Mouse (Mus musculus): ENCODE results near the gene Cdrt4. TPM values are rescaled to one million over a fixed set of nuclear protein-coding genes. Genes with fewer than 3 reads are reported as not detected.

The Cdrt4 gene
- polyA plus RNA-seq, 1 experiment = not detected

DNA sequence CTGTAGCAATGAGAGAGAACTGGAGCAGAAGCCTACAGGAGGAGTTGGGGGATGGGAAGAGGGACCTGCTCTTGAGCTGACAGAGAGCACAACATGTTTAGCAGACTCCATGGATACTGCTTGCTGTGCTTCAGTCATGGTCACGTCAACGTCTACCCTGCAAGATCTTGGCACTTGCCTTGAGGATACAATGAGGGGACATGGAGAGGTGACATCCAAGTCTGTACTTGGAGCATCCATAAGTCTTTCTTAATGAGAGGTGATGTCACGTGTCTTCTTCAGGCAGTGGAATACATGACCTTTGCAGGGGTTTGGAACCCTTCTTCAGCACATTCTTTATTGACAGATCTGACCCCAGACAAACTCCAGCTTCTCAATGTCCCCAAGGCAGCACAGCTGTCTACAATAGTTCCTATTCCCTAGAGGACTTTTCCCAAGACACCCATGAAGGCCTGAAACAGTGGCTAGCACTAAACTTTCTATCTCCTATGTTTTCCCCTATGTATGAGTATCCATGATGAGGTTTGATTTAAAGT, 39.2 kb downstream of the Cdrt4 start:
- Histone ChIP-seq H3K79me3 (ENCODE audit: low read depth) (no peaks in the 10 kb centered on the region), H3K4me3 (ENCODE audit: insufficient read depth, poor library complexity, severe bottlenecking) (no peak overlapping the region), H3ac (ENCODE audit: control insufficient read depth, insufficient read length, low read depth) (no peak overlapping the region), H3K79me2 (ENCODE audit: control insufficient read depth, insufficient read depth) (no peaks in the 10 kb centered on the region), H3K27me3 (ENCODE audit: control insufficient read depth, insufficient read depth, insufficient read length) (no peaks in the 10 kb centered on the region), H3K36me3 (ENCODE audit: control insufficient read depth, insufficient read depth) (no peaks in the 10 kb centered on the region)
- TF ChIP-seq CEBPB (IDR thresholded peaks at IDR 0.05; ENCODE audit: low read depth) (no peak), CTCF (IDR thresholded peaks at IDR 0.05; ENCODE audit: control insufficient read depth, insufficient read depth, insufficient read length) (no peak), MYOG (IDR thresholded peaks at IDR 0.05; ENCODE audit: control insufficient read depth, extremely low read depth, insufficient read length) (no peak), MAX (IDR thresholded peaks at IDR 0.05) (no peak), MYOD1 (IDR thresholded peaks at IDR 0.05; ENCODE audit: control insufficient read depth, insufficient read length, low read depth) (no peak)

DNA sequence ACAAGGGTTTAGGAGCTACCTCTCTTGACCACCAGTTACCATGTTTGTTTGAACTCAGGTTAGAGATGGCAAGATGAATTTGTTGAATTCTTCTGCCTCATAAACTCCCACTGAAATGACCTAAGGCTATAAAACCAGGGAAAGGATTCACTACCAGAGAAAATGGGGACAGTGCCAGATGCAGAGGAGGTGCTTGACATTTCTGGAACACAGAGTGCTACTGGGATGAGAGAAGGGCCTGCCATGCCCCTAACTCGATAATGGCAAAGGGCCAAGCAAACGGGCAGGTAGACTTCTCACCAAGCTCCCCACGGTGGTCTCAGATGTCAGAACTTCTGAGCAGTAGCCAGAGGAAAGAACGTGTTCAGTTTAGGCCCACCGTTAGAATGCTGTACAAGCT, 39.8 kb downstream of the Cdrt4 start:
- no peak for TF ChIP-seq MYOG (IDR thresholded peaks at IDR 0.05; ENCODE audit: control insufficient read depth, extremely low read depth, insufficient read length)
- no peak for TF ChIP-seq MYOD1 (IDR thresholded peaks at IDR 0.05; ENCODE audit: control insufficient read depth, insufficient read length, low read depth)
- TF ChIP-seq FOSL1 (IDR thresholded peaks at IDR 0.05; ENCODE audit: insufficient read depth, low read length, poor library complexity, severe bottlenecking) = no peak
- no peak for TF ChIP-seq USF1 (IDR thresholded peaks at IDR 0.05; ENCODE audit: low read depth)
- TF ChIP-seq CTCF (IDR thresholded peaks at IDR 0.05; ENCODE audit: control insufficient read depth, insufficient read depth, insufficient read length) = no peak
- TF ChIP-seq MAX (IDR thresholded peaks at IDR 0.05) = no peak
- H3K79me2 ChIP-seq (ENCODE audit: control insufficient read depth, insufficient read depth) = no peaks in the 10 kb centered on the region

DNA sequence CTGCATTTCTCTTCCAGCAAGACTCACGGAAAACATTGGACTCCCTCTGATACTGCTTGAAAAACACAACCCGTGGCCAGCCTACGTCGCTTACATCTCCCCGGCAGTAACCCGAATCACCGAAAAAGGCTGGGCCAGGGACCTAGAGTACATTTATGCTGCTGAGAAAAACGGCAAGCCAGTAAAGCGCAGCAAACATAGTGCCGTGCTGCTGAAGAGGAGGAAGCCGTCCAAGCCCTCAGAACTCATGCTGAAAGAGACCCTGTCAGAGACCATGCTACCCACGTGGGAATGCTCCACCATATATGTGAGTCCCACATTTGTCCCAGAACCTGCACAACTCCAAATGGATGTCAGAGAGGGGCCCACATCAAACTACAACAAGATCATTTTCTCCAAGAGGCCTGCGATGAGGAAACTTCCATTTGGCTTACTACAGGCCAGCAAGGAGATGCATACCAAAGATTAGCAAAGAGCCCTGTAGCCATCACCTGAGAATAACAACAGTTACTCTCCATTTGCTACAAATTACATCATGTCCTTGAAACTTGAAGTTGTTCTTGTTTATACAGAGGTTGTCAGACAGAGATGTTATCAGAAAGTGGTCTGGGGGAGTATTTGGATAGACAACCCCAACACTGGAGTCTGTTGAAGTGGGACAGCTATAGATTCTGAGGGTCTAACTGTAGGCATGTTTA, 41.7 kb downstream of the Cdrt4 start:
- H3K27me3 ChIP-seq (ENCODE audit: control insufficient read depth, insufficient read depth, insufficient read length) = no peaks in the 10 kb centered on the region
- no peak overlapping the region for H3K4me3 ChIP-seq (ENCODE audit: insufficient read depth, poor library complexity, severe bottlenecking)
- no peaks in the 10 kb centered on the region for H3K36me3 ChIP-seq (ENCODE audit: control insufficient read depth, insufficient read depth)
- TF ChIP-seq MAX (IDR thresholded peaks at IDR 0.05) = no peak
- TF ChIP-seq MYOG (IDR thresholded peaks at IDR 0.05; ENCODE audit: control insufficient read depth, extremely low read depth, insufficient read length) = no peak
- no peak for TF ChIP-seq MYOD1 (IDR thresholded peaks at IDR 0.05; ENCODE audit: control insufficient read depth, insufficient read length, low read depth)
- TF ChIP-seq CEBPB (IDR thresholded peaks at IDR 0.05; ENCODE audit: low read depth) = no peak
- TF ChIP-seq USF1 (IDR thresholded peaks at IDR 0.05; ENCODE audit: low read depth) = no peak
- no peak for TF ChIP-seq FOSL1 (IDR thresholded peaks at IDR 0.05; ENCODE audit: insufficient read depth, low read length, poor library complexity, severe bottlenecking)
- no peak for TF ChIP-seq CTCF (IDR thresholded peaks at IDR 0.05; ENCODE audit: control insufficient read depth, insufficient read depth, insufficient read length)
- H3K79me2 ChIP-seq (ENCODE audit: control insufficient read depth, insufficient read depth) = no peaks in the 10 kb centered on the region
- no peak overlapping the region for H3ac ChIP-seq (ENCODE audit: control insufficient read depth, insufficient read length, low read depth)
- no peaks in the 10 kb centered on the region for H3K79me3 ChIP-seq (ENCODE audit: low read depth)

More for the DNA sequence above, 39.8 kb downstream of the Cdrt4 start:
- no peaks in the 10 kb centered on the region for H3K79me3 ChIP-seq (ENCODE audit: low read depth)
- no peaks in the 10 kb centered on the region for H3K36me3 ChIP-seq (ENCODE audit: control insufficient read depth, insufficient read depth)
- no peak overlapping the region for H3ac ChIP-seq (ENCODE audit: control insufficient read depth, insufficient read length, low read depth)
- H3K27me3 ChIP-seq (ENCODE audit: control insufficient read depth, insufficient read depth, insufficient read length) = no peaks in the 10 kb centered on the region
- H3K4me3 ChIP-seq (ENCODE audit: insufficient read depth, poor library complexity, severe bottlenecking) = no peak overlapping the region

DNA sequence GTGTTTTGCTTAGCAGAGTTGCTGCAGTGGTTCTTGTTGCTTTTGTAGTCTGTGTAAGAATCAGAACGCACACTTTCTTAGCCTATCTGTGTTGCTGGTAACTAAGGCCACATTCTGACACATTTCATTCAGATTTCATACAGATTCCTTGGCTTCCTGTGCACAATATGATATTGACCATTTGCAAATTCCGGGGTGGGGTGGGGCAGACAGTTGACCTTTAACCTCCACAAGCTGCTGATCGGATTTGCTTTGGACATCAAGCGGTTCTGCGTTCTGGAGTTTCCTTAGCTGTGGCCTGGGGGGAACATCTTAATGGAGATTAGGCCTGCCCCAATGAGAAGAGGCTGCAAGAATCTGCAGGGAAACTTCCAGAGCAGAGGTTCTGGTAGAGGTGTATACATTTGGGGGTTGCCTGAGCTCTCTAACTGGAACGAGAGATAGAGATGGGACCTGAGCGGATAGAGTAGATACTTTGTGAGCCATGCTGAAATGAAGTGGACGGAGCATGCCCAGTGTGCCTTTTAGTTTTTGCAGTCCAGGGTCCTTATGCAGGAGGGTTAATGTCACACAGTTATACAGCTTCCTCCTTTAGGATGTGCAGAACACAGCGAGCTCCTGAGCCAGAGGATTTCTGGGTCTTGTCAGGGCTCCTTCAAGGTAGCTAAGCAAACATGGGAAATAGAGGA, 44.2 kb downstream of the Cdrt4 start:
- H3K36me3 ChIP-seq (ENCODE audit: control insufficient read depth, insufficient read depth) = no peaks in the 10 kb centered on the region
- no peak overlapping the region for H3ac ChIP-seq (ENCODE audit: control insufficient read depth, insufficient read length, low read depth)
- H3K27me3 ChIP-seq (ENCODE audit: control insufficient read depth, insufficient read depth, insufficient read length) = no peaks in the 10 kb centered on the region
- no peaks in the 10 kb centered on the region for H3K79me2 ChIP-seq (ENCODE audit: control insufficient read depth, insufficient read depth)
- H3K79me3 ChIP-seq (ENCODE audit: low read depth) = no peaks in the 10 kb centered on the region
- TF ChIP-seq MYOG (IDR thresholded peaks at IDR 0.05; ENCODE audit: control insufficient read depth, extremely low read depth, insufficient read length) = no peak
- no peak for TF ChIP-seq FOSL1 (IDR thresholded peaks at IDR 0.05; ENCODE audit: insufficient read depth, low read length, poor library complexity, severe bottlenecking)
- no peak for TF ChIP-seq MYOD1 (IDR thresholded peaks at IDR 0.05; ENCODE audit: control insufficient read depth, insufficient read length, low read depth)
- TF ChIP-seq CTCF (IDR thresholded peaks at IDR 0.05; ENCODE audit: control insufficient read depth, insufficient read depth, insufficient read length) = no peak
- no peak for TF ChIP-seq CEBPB (IDR thresholded peaks at IDR 0.05; ENCODE audit: low read depth)
- no peak for TF ChIP-seq MAX (IDR thresholded peaks at IDR 0.05)
- no peak for TF ChIP-seq USF1 (IDR thresholded peaks at IDR 0.05; ENCODE audit: low read depth)
- H3K4me3 ChIP-seq (ENCODE audit: insufficient read depth, poor library complexity, severe bottlenecking) = no peak overlapping the region

DNA sequence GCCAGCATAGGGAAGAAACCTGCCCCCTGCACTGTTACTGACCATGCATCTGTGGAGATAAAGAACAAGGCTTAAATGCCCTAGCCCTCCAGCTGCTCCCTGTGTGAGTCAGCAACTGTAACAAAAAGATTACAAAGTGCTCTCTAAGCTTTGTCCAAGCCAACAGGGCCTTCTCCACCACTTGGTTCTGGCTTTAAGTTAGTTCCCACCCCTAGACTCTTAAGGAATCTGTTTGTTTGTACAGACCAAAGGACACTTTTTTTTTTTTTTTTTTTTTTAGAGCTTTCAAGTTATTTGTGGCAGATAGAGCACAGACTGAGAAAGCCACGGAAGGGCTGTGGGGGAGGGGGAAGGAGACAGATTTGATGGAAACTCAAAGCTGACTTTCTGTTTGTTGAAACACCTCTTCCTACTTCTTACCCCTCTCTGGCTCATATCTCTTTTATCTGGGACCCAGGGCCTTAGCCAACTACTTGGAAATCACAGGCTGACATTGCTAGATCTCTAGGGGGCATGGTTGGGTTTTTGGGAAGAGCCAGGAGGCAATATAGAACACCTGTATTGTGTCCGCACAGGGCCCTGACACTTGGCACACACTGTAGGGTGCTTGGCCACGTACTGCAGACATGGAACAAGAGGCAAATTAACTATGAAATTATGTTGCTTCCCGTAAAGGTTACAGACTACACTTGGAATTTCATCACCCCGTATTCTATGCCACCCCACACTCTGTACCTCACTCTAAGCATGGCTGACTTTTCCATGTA, 44.9 kb downstream of the Cdrt4 start:
- H3ac ChIP-seq (ENCODE audit: control insufficient read depth, insufficient read length, low read depth) = no peak overlapping the region
- no peaks in the 10 kb centered on the region for H3K36me3 ChIP-seq (ENCODE audit: control insufficient read depth, insufficient read depth)
- no peaks in the 10 kb centered on the region for H3K79me2 ChIP-seq (ENCODE audit: control insufficient read depth, insufficient read depth)
- TF ChIP-seq MYOG (IDR thresholded peaks at IDR 0.05; ENCODE audit: control insufficient read depth, extremely low read depth, insufficient read length) (no peak), MAX (IDR thresholded peaks at IDR 0.05) (no peak), CEBPB (IDR thresholded peaks at IDR 0.05; ENCODE audit: low read depth) (no peak), MYOD1 (IDR thresholded peaks at IDR 0.05; ENCODE audit: control insufficient read depth, insufficient read length, low read depth) (peak; percentile 73), CTCF (IDR thresholded peaks at IDR 0.05; ENCODE audit: control insufficient read depth, insufficient read depth, insufficient read length) (no peak), FOSL1 (IDR thresholded peaks at IDR 0.05; ENCODE audit: insufficient read depth, low read length, poor library complexity, severe bottlenecking) (no peak), USF1 (IDR thresholded peaks at IDR 0.05; ENCODE audit: low read depth) (no peak)
- H3K4me3 ChIP-seq (ENCODE audit: insufficient read depth, poor library complexity, severe bottlenecking) = no peak overlapping the region
- no peaks in the 10 kb centered on the region for H3K27me3 ChIP-seq (ENCODE audit: control insufficient read depth, insufficient read depth, insufficient read length)
- no peaks in the 10 kb centered on the region for H3K79me3 ChIP-seq (ENCODE audit: low read depth)

All from C2C12 (cell line).